Mouse (Mus musculus): Measurements from ENCODE around the gene N4bp2. TPM values are rescaled to one million over a fixed set of nuclear protein-coding genes. Genes with fewer than 3 reads are reported as not detected.

The N4bp2 gene
- polyA plus RNA-seq, 1 experiment from 2014 or later = 25.0 TPM

DNA sequence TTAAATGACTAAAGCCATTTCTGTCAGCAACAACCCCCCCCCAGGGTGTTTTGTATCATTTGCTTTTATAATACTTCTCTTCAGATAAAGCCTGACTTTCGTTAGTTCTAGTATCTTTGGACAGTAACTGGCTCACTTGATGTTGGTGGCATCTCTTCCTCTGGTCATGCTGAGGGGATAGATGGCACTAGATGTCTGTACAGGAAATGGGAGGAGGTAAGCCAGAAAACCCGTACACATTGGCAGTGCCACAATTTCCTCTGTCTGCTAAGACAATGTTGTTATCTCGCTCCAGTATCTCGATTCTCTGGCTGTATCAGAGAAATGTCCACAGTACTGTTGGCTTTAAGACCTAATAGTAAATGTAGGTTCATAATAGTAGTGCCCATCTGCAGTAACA, 109.9 kb downstream of the N4bp2 start:
- WGBS = 72% methylated on average over 4 of the region's 4 CpGs
- H3K27ac ChIP-seq = no peak overlapping the region
- no peak overlapping the region for H3K9ac ChIP-seq
- H3K4me2 ChIP-seq (replicated peaks) = no peak overlapping the region
- H3K9me3 ChIP-seq = no peaks in the 10 kb centered on the region
- H3K4me3 ChIP-seq (replicated peaks) = no peak overlapping the region
- H3K27me3 ChIP-seq (replicated peaks) = no peaks in the 10 kb centered on the region
- no peak for ATAC-seq
- H3K4me1 ChIP-seq (replicated peaks) = no peaks in the 10 kb centered on the region
- H3K36me3 ChIP-seq = no peaks in the 10 kb centered on the region

DNA sequence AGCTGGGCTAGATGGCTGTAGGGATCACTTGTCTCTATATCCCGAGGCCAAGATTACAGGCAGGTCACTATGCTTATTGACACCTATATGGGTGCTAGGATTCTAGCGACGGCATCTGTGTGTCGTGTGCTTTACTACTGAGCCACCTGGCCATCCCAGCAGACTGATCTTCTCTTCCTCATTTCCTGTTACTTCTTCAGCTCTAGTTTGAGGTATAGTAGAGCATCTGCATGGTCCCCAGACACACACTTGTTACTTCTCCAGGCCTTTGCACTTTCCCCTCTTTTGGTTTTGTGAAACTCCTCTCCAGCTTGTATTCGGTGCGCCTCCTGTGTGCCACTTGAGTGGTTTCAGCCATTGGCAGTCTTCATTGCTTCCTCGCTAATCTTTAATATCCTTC, 111.9 kb downstream of the N4bp2 start:
- Histone ChIP-seq H3K27me3 (replicated peaks) (no peaks in the 10 kb centered on the region), H3K9ac (no peak overlapping the region), H3K4me1 (replicated peaks) (no peaks in the 10 kb centered on the region), H3K9me3 (no peaks in the 10 kb centered on the region), H3K27ac (no peak overlapping the region), H3K4me3 (replicated peaks) (no peak overlapping the region), H3K36me3 (no peaks in the 10 kb centered on the region), H3K4me2 (replicated peaks) (no peak overlapping the region)
- ATAC-seq = no peak
- 89% methylated on average over 7 of the region's 7 CpGs for WGBS

DNA sequence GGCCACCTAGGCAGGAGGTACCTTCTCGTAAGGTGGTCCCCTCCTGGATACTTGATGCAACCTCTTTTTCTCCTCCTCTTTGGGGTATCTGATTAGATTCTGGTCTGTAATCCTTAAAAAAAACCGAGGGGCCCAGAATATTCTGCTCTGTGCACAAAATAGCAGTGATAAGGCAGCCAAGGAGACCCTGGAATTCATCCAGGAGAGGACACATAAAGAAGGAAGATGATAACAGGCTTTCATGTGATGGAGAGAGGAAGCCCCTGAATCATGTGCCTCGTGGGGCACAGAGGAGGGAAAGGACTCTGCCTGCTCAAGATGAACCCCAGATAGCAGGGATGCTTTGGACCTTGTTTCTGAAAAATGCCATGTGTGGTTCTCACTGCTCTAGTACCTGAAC, 115.0 kb downstream of the N4bp2 start:
- Histone ChIP-seq H3K4me3 (replicated peaks) (no peak overlapping the region), H3K4me1 (replicated peaks) (no peaks in the 10 kb centered on the region), H3K36me3 (no peaks in the 10 kb centered on the region), H3K9me3 (no peaks in the 10 kb centered on the region), H3K4me2 (replicated peaks) (no peak overlapping the region), H3K9ac (no peak overlapping the region), H3K27ac (no peak overlapping the region), H3K27me3 (replicated peaks) (no peaks in the 10 kb centered on the region)
- 66% methylated on average over 3 of the region's 3 CpGs for WGBS
- no peak for ATAC-seq

Other genes with a start within 250 kb of the N4bp2 start
- 115 and 124 TPM in 2 replicates for gene Smim14, start 226.3 kb upstream of the N4bp2 start, polyA plus RNA-seq (2015; fragmentation: Nextera tagmentation; extraction: Ambion mirVana)
- 150 and 155 TPM in 2 replicates for gene Ube2k, start 226.3 kb upstream of the N4bp2 start, polyA plus RNA-seq (2015; fragmentation: Nextera tagmentation; extraction: Ambion mirVana)
- gene Pds5a, start 65.2 kb upstream of the N4bp2 start, polyA plus RNA-seq (2015; fragmentation: Nextera tagmentation; extraction: Ambion mirVana) = 50.2 and 54.9 TPM in 2 replicates
- gene Rhoh, start 97.7 kb downstream of the N4bp2 start, polyA plus RNA-seq (2015; fragmentation: Nextera tagmentation; extraction: Ambion mirVana) = 1.2 and 1.6 TPM in 2 replicates
- gene Chrna9, start 171.4 kb downstream of the N4bp2 start, polyA plus RNA-seq (2015; fragmentation: Nextera tagmentation; extraction: Ambion mirVana) = not detected in 2 replicates
- 1.6 and 2.4 TPM in 2 replicates for gene 9130230L23Rik, start 240.8 kb downstream of the N4bp2 start, polyA plus RNA-seq (2015; fragmentation: Nextera tagmentation; extraction: Ambion mirVana)